Mouse (Mus musculus): ENCODE data around the gene Ostm1. TPM values are rescaled to one million over a fixed set of nuclear protein-coding genes. Genes with fewer than 3 reads are reported as not detected.
A peak's percentile ranks its signal among the peaks of the same experiment; 100 is the strongest.

Ostm1 gene
- 45.4 TPM in 2 replicates for polyA plus RNA-seq (2012; rRNA removed)

DNA sequence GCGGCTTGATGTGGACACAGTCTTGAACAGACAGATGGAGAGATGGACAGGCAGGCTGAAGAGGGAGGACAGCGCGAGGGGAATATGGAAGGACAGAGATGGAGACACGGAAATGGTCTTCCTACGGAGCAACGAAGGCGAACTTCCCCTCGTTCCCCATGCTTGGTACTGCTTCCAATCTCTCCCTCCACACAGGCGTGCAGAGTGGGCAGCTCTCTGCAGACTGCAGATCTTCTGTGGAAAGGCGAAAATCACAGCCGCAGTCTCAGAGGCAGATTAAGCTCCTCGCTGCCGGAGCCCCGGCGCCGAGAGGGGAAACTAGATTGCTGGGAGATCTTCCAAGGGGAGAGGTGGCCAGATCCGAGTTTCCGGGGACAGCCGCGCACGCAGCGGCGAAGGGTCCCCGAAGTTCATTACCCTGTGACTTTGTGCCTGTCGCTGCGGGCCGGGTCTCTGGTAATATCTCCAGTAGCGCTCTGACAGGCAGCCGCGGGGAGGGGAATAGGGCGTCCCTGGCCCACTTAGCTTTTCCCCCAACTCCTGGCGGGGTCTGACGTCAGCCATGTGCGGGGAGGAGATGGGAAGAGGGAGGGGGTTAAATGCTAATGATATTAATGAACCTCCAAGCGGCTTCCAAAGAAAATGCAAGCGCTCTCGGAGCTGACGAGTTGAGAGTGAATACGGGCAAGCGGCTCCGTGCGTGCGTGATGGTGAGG, at the start of gene Ostm1, which contains the start of gene Nr2e1:
TSS of gene Ostm1 (plus strand) at position 666 of the 716 bp plus-strand sequence.
TSS of gene Nr2e1 (minus strand) at position 476 of the 716 bp plus-strand sequence.
- Histone ChIP-seq H3K4me1 (ENCODE audit: control insufficient read depth, insufficient read depth, low read length) (no peaks in the 10 kb centered on the region), H3K4me3 (ENCODE audit: insufficient read depth, low read length) (peak within 1 kb of the TSS; percentile 47), H3K27ac (ENCODE audit: insufficient read depth, low read length) (peak within 1 kb of the TSS; percentile 60)
- TF ChIP-seq CTCF (IDR thresholded peaks at IDR 0.05; ENCODE audit: extremely low read depth, insufficient read depth, low read length) (no peak), POLR2A (IDR thresholded peaks at IDR 0.05; ENCODE audit: extremely low read depth, insufficient read depth, low read length) (0 out of 2 replicates have a peak, but pooled peaks have one; percentile 36)

DNA sequence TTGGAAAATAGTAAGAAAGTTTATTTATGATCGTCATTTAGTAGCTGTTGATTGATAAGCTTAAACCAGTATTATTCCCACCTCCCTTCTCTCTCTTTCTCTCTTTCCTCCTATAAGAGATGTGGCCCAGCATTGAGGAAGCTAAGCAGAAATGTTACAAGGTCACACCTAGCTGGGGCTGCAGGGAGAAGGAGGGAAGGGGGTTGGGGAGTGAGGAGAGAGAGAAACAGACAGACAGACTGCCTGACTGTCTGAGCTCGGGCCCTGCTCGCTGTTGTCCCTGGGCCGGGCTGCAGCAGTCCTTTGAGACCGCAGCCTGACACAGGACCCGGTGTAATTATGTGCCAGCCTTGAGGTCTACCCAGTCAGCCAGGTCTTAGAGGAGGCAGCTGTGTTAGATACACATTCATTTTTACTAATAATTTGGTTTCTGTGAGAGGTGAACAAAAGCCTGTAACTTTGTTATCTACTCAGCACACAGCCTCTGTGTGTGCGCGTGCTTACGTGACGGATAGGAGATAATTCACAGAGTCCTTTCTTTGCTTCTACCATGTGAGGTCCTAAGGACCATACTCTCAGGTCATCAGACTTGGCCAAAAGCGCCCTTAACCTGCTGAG, 49.7 kb upstream of the Ostm1 start:
- no peak overlapping the region for H3K27ac ChIP-seq (ENCODE audit: insufficient read depth, low read length)
- no peak overlapping the region for H3K4me3 ChIP-seq (ENCODE audit: insufficient read depth, low read length)
- no peaks in the 10 kb centered on the region for H3K4me1 ChIP-seq (ENCODE audit: control insufficient read depth, insufficient read depth, low read length)
- TF ChIP-seq POLR2A (IDR thresholded peaks at IDR 0.05; ENCODE audit: extremely low read depth, insufficient read depth, low read length): no peak
- no peak for TF ChIP-seq CTCF (IDR thresholded peaks at IDR 0.05; ENCODE audit: extremely low read depth, insufficient read depth, low read length)

DNA sequence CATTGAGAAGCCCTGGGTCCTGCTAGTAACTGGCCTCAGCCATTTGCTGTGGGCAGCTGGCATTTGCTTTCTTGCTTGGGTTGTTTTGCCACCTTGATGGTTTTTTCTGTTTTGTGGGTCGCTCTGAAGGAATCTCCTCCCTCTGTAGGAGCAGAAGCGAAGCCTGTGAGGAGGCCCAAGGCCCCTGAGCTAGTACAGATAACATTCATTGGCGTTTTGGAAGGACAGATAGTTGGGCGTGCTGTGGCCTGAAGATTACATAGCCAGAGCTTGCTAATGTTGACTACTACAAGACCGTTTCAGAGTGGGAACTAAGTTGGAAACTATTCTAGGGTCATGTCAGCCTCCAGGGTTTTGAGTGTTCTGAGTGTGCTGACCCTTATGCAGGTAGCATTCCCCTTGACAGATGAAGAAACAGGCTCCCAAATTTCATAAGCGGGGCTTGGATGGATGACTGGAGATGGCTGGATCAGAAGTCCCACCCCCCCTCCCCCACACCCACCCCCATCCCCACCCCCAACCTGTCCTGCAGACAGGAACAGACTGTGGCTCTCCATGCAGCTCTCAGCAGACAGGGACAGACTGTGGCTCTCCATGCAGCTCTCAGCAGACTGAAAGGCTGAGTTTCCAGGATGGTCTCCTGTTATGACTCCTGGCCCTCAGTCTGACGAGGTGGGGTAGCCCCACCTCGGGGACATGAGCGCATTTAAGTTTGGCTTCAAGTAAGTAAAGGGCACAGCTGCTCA, 45.9 kb upstream of the Ostm1 start:
- TF ChIP-seq POLR2A (IDR thresholded peaks at IDR 0.05; ENCODE audit: extremely low read depth, insufficient read depth, low read length): no peak
- no peak for TF ChIP-seq CTCF (IDR thresholded peaks at IDR 0.05; ENCODE audit: extremely low read depth, insufficient read depth, low read length)
- H3K4me3 ChIP-seq (ENCODE audit: insufficient read depth, low read length): no peak overlapping the region
- H3K4me1 ChIP-seq (ENCODE audit: control insufficient read depth, insufficient read depth, low read length): no peaks in the 10 kb centered on the region
- no peak overlapping the region for H3K27ac ChIP-seq (ENCODE audit: insufficient read depth, low read length)

DNA sequence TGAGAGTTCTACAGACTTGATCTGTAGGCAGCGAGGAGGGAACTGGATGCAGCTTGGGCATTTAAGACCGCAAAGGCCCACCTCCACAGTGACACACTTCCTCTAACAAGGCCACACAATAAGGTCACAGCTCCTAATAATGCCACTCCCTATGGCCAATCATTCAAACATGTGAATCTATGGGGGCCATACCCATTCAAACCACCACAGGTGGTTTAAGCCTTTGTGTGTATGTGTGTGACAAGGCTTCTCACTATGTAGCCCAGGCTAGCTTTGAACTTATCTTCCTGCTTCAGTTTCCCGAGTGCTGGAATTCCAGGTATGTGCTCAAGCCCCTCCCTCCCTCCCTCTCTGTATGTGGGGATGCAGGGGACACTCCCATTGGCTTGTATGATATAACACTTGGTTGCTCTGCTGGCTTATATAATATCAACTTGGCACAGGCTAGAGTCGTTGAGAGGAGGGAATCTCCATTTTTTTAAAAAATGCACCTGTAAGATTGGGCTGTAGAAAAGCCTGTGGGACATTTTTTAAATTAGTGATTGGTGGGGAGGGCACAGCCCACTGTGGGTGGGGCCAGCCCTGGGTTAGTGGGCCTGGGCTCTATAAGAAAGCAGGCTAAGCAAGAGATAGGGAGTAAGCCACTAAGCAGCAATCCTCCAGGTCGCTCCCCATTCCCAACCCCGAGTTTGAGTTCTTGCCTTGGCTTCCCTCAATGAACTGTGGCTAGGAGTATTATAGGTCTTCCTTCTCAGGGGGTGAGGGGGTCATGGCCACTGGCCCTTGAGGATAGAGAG, 37.7 kb upstream of the Ostm1 start:
- TF ChIP-seq POLR2A (IDR thresholded peaks at IDR 0.05; ENCODE audit: extremely low read depth, insufficient read depth, low read length) (no peak), CTCF (IDR thresholded peaks at IDR 0.05; ENCODE audit: extremely low read depth, insufficient read depth, low read length) (no peak)
- no peaks in the 10 kb centered on the region for H3K4me1 ChIP-seq (ENCODE audit: control insufficient read depth, insufficient read depth, low read length)
- no peak overlapping the region for H3K4me3 ChIP-seq (ENCODE audit: insufficient read depth, low read length)
- no peak overlapping the region for H3K27ac ChIP-seq (ENCODE audit: insufficient read depth, low read length)

DNA sequence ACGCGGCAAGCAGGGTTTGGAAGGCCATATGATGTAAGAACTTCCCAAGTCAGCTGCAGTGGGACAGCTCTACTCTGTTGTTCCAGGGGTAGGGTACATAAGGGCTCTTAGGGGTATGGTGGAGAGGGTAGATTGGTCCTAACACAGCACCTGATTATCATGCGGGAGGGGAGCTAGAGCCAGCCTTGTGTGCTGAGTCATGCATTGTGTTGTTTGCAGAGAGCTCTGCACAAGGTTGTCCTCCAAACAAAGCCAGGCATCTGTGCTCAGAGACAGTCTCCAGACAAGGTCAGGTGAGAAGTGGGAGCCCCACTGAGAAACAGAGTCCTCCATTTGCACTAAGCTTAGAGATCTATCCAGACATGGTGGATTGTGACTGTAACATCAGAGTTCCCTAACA, 37.1 kb upstream of the Ostm1 start:
- Histone ChIP-seq H3K4me3 (ENCODE audit: insufficient read depth, low read length) (no peak overlapping the region), H3K27ac (ENCODE audit: insufficient read depth, low read length) (no peak overlapping the region), H3K4me1 (ENCODE audit: control insufficient read depth, insufficient read depth, low read length) (no peaks in the 10 kb centered on the region)
- TF ChIP-seq CTCF (IDR thresholded peaks at IDR 0.05; ENCODE audit: extremely low read depth, insufficient read depth, low read length) (no peak), POLR2A (IDR thresholded peaks at IDR 0.05; ENCODE audit: extremely low read depth, insufficient read depth, low read length) (no peak)

DNA sequence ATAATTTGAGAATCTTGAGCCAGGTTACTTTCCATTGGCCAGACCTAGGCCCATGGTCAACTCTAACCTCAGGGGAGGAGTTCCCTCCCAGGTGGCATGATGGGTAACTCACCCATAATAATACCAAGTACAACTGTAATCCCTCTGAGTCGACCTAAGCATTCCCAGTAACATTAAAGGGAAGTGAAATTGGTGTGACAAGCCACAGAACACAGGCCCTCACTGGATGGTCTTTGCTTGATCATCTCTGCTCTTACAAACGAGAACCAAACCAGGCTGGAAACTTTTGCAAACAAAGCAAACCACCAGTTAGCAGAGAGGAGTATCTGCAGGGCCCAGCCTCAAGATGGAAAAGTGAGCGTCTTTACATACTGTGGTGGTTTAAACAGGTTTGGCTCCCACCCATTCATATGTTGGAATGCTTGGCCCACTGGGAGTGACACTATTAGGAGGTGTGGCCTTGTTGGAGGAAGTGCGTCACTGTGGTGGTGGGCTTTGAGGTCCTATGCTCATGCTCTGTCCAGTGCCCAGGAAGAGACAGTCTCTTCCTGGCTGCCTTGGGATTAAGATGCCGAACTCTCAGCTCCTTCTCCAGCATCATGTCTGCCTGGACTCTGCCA, 23.9 kb upstream of the Ostm1 start:
- Histone ChIP-seq H3K4me1 (ENCODE audit: control insufficient read depth, insufficient read depth, low read length) (no peaks in the 10 kb centered on the region), H3K4me3 (ENCODE audit: insufficient read depth, low read length) (no peak overlapping the region), H3K27ac (ENCODE audit: insufficient read depth, low read length) (no peak overlapping the region)
- no peak for TF ChIP-seq POLR2A (IDR thresholded peaks at IDR 0.05; ENCODE audit: extremely low read depth, insufficient read depth, low read length)
- TF ChIP-seq CTCF (IDR thresholded peaks at IDR 0.05; ENCODE audit: extremely low read depth, insufficient read depth, low read length): no peak

DNA sequence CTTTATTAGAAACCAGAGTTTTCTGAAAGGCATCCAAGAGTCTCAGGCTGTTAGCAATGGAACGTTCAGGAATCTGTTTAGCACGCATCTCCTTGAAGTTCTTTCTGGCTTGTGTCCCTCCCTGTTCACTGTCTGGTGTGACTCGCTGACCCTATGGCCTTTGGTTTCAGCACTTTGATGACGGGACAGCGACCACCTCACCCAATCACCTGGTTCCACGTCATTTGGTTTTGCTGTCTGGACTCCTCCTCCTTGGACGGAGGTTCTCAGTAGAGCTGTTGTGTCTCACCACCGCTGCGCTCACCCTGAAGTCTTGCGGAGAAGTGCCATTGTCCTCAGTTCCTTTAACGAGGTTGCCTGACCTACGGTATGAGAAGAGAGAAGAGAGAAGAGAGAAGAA, 21.4 kb upstream of the Ostm1 start:
- Histone ChIP-seq H3K4me1 (ENCODE audit: control insufficient read depth, insufficient read depth, low read length) (no peaks in the 10 kb centered on the region), H3K27ac (ENCODE audit: insufficient read depth, low read length) (no peak overlapping the region), H3K4me3 (ENCODE audit: insufficient read depth, low read length) (no peak overlapping the region)
- TF ChIP-seq POLR2A (IDR thresholded peaks at IDR 0.05; ENCODE audit: extremely low read depth, insufficient read depth, low read length) (no peak), CTCF (IDR thresholded peaks at IDR 0.05; ENCODE audit: extremely low read depth, insufficient read depth, low read length) (no peak)

DNA sequence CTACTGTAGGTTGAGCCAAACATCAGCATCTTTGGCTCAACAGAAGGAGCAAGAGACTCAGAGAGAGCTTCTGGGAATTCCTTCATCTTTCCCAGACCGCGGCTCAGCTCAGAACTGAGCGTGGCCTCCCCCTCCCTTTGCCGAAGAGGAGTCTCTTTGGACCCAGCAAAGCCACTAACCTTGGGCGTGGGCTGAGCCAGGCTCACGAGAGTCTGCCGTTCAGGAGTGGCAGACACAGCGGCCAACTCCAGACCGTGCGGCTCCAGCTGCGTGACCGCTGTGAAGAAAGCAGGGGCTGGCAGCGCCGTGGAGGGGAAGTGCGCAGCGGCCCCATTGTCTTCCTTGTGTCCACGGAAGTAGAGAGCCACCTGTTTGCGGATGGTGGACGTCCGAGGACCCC, 11.1 kb upstream of the Ostm1 start:
- TF ChIP-seq CTCF (IDR thresholded peaks at IDR 0.05; ENCODE audit: extremely low read depth, insufficient read depth, low read length) (no peak), POLR2A (IDR thresholded peaks at IDR 0.05; ENCODE audit: extremely low read depth, insufficient read depth, low read length) (no peak)
- Histone ChIP-seq H3K27ac (ENCODE audit: insufficient read depth, low read length) (no peak overlapping the region), H3K4me3 (ENCODE audit: insufficient read depth, low read length) (peak overlapping the region; percentile 5), H3K4me1 (ENCODE audit: control insufficient read depth, insufficient read depth, low read length) (no peaks in the 10 kb centered on the region)
